Mouse (Mus musculus) midbrain, embryonic 12.5 days (tissue): ENCODE results near the gene Hoxd11. TPM values are rescaled to one million over a fixed set of nuclear protein-coding genes. Genes with fewer than 3 reads are reported as not detected.
A peak's percentile ranks its signal among the peaks of the same experiment; 100 is the strongest.

Experiments
- ATAC-seq: fragments of 200-750 bp; cut with Nextera tagmentation; 2 replicates; pipeline ENCODE4 v1.8.0; 2017; ENCODE audit warnings: low read depth, moderate TSS enrichment, moderate library complexity; ENCODE audit not compliant: low FRiP score
- H3K27ac ChIP-seq: fragments of 300-500 bp; sonication (generic); replicated peaks from 2 replicates; pipeline ENCODE4 v1.5.1; 2016; ENCODE audit warnings: mild to moderate bottlenecking
- H3K27me3 ChIP-seq: fragments of 300-500 bp; sonication (generic); 2 replicates; pipeline ENCODE4 v1.6.1; 2016; ENCODE audit warnings: mild to moderate bottlenecking
- H3K36me3 ChIP-seq: fragments of 300-500 bp; sonication (generic); 2 replicates; pipeline ENCODE4 v1.6.1; 2016
- H3K4me1 ChIP-seq: fragments of 300-500 bp; sonication (generic); 2 replicates; pipeline ENCODE4 v1.6.1; 2016
- H3K4me2 ChIP-seq: fragments of 300-500 bp; sonication (generic); replicated peaks from 2 replicates; pipeline ENCODE4 v1.6.1; 2016; ENCODE audit warnings: mild to moderate bottlenecking, moderate library complexity
- H3K4me3 ChIP-seq: fragments of 300-500 bp; sonication (generic); 2 replicates; pipeline ENCODE4 v1.5.1; 2016; ENCODE audit warnings: mild to moderate bottlenecking
- H3K9ac ChIP-seq: fragments of 300-500 bp; sonication (generic); replicated peaks from 2 replicates; pipeline ENCODE4 v1.6.1; 2016; ENCODE audit warnings: mild to moderate bottlenecking, moderate library complexity
- H3K9me3 ChIP-seq: fragments of 300-500 bp; sonication (generic); 2 replicates; pipeline ENCODE4 v1.6.1; 2016; ENCODE audit warnings: mild to moderate bottlenecking
- WGBS: fragments of 180-500 bp; shearing (Covaris S2); methylation state at CpG from one replicate; pipeline ENCODE4 v1.1.7; 2016; 5-methylcytosine and 5-hydroxymethylcytosine counted together
- polyA plus RNA-seq: library from polyadenylated mRNA; unstranded; fragments of >200 nt; fragmentation: Nextera tagmentation; extraction: Ambion mirVana; gene quantifications from 2 replicates; pipeline ENCODE4 v1.2.1, GENCODE M21; 2016

The Hoxd11 gene
- polyA plus RNA-seq, 1 experiment from 2014 or later: not detected

- H3K4me2 ChIP-seq: no peak overlapping the region
- peaks cover 14% of the 10 kb centered on the region for H3K4me1 ChIP-seq
- no peak for ATAC-seq
- H3K27me3 ChIP-seq: peaks cover 100% of the 10 kb centered on the region
- no peaks in the 10 kb centered on the region for H3K9me3 ChIP-seq
- H3K4me3 ChIP-seq: no peak overlapping the region
- no peak overlapping the region for H3K27ac ChIP-seq
- H3K36me3 ChIP-seq: no peaks in the 10 kb centered on the region
- H3K9ac ChIP-seq: no peak overlapping the region
- WGBS: 5% methylated on average over 7 of the region's 7 CpGs
Measured at GRCm38 (mm10) chr2:74695813-74696430, 16.6 kb downstream of the Hoxd11 start.

DNA sequence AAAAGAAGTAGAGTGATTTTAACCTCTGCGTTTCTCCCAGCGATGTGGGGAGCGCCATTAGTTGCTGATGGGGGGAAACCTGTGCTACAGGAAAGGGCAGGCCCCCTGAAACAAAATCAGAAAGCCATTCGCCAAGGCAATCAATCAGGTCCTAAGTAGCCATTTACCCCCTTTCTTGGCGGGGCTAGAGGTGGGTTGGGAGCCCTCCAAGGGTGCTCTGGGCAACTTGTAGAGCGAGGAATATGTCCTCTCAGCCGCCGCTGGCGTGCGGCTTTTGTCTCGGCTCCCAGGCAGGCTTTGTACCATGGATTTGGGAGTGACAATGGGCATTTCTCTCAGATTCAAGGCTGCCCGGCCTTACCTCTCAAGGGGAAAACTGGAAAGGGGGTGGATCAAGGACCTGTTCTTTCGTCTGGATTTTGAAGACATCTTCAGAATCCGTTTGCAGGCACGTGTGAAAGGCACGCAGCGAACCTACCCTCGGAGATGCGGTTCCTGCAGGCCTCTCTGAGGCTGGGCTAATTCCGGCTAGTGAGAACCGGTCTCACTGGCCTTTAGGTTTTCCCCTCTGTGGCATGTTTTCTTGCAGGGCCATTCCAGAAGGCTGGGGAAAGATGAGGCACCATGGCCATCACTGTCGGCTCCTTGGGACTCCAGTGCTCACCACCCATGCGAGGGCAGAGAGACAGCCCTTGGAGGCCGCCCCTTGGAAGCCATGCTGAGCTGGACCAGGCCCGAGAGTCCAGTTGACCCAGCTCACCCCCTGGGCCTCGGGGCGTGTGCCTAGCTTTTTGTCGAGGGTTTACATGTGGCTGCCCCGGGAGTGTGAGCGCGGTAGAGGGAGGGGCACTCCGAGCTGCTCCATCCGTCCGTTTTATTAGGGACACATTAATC is 17.3 kb downstream of the Hoxd11 start:
- no peak overlapping the region for H3K4me2 ChIP-seq
- ATAC-seq: no peak
- H3K27ac ChIP-seq: no peak overlapping the region
- H3K36me3 ChIP-seq: no peaks in the 10 kb centered on the region
- H3K4me3 ChIP-seq: no peak overlapping the region
- no peak overlapping the region for H3K9ac ChIP-seq
- no peaks in the 10 kb centered on the region for H3K9me3 ChIP-seq
- peaks cover 14% of the 10 kb centered on the region for H3K4me1 ChIP-seq
- under 1% methylated on average over 34 of the region's 34 CpGs for WGBS
- peaks cover 99% of the 10 kb centered on the region for H3K27me3 ChIP-seq

DNA sequence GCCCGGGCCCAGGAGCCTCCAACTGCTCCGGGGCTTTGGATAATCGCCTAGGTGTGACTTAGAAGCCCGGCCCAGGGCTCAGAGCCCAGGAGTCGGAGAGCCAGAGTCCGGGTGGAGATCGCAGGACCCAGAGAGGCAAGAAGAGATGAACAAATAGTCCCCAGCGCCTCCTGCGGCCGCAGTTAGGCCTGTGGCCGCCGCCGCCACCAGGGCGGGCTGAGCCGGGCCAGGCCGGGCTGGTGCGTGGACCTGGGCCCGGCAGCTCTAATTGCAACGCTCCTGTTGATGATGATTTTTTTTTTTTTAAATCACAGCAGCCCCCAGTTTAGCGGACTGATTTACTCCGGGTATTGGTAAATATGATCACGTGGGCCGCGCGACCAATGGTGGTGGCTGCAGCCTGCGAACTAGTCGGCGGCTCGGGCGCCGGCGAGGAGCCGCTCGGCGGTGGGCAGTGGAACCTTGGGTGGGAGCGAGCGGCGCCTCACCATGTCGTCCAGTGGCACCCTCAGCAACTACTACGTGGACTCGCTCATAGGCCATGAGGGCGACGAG is 18.3 kb downstream of the Hoxd11 start, which contains the start of gene Hoxd9:
Hoxd9 (plus strand) TSS at position 161 of the 555 bp plus-strand sequence.
- H3K9ac ChIP-seq: no peak within 1 kb of the TSS
- no peak within 1 kb of the TSS for H3K27ac ChIP-seq
- H3K27me3 ChIP-seq: peaks cover 95% of the 10 kb centered on the region
- H3K4me3 ChIP-seq: peak within 1 kb of the TSS; percentile 35
- peaks cover 14% of the 10 kb centered on the region for H3K4me1 ChIP-seq
- H3K4me2 ChIP-seq: peak within 1 kb of the TSS; percentile 53
- peak; percentile 78 for ATAC-seq
- WGBS: under 1% methylated on average over 43 of the region's 43 CpGs
- H3K36me3 ChIP-seq: no peaks in the 10 kb centered on the region
- no peaks in the 10 kb centered on the region for H3K9me3 ChIP-seq

DNA sequence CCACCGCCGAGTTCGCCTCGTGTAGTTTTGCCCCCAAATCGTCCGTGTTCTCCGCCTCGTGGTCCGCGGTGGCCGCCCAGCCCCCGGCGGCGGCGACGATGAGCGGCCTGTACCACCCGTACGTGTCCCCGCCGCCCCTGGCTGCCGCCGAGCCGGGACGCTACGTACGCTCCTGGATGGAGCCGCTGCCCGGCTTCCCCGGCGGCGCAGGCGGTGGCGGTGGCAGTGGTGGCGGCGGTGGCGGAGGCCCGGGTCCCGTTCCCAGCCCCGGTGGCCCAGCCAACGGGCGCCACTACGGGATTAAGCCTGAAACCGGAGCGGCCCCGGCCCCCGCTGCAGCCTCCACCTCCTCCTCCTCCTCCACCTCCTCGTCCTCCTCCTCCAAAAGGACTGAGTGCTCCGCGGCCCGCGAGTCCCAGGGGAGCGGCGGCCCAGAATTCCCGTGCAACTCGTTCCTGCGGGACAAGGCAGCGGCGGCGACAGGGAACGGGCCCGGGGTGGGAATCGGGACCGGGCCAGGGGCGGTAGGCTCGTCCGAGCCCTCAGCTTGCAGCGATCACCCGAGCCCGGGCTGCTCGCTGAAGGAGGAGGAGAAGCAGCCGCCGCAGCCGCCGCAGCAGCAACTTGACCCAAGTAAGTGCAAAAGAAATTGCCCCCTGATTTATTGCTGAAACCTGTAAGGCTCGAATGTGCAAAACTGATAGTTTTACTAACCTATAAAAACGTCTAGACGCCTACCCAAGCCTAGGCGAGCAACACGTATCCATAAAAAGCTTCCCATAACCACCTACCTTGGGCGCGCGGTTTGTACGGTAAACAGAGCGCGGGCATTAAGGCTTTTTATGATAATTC is 19.1 kb downstream of the Hoxd11 start:
- no peak overlapping the region for H3K27ac ChIP-seq
- ATAC-seq: peak; percentile 41; the same call in 1 of the 2 replicates
- H3K36me3 ChIP-seq: no peaks in the 10 kb centered on the region
- H3K4me1 ChIP-seq: peaks cover 14% of the 10 kb centered on the region
- no peaks in the 10 kb centered on the region for H3K9me3 ChIP-seq
- H3K4me3 ChIP-seq: peak overlapping the region; percentile 35
- WGBS: under 1% methylated on average over 85 of the region's 86 CpGs
- H3K4me2 ChIP-seq: peak overlapping the region; percentile 53
- peaks cover 93% of the 10 kb centered on the region for H3K27me3 ChIP-seq
- no peak overlapping the region for H3K9ac ChIP-seq

DNA sequence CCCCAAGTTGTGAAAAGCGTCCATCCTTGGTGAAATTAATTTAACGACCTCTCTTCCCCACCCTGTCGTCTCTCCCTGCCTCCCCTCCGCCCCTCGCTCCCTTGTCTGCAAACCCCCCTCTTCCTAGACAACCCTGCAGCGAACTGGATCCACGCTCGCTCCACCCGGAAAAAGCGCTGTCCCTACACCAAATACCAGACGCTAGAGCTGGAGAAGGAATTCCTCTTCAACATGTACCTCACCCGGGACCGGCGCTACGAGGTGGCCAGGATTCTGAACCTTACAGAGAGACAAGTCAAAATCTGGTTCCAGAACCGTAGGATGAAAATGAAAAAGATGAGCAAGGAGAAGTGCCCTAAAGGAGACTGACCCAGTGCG is 19.7 kb downstream of the Hoxd11 start:
- Histone ChIP-seq H3K4me1 (peaks cover 14% of the 10 kb centered on the region), H3K36me3 (no peaks in the 10 kb centered on the region), H3K27me3 (peaks cover 93% of the 10 kb centered on the region), H3K4me3 (no peak overlapping the region), H3K9ac (no peak overlapping the region), H3K4me2 (no peak overlapping the region), H3K27ac (no peak overlapping the region), H3K9me3 (no peaks in the 10 kb centered on the region)
- ATAC-seq: no peak
- WGBS: under 1% methylated on average over 17 of the region's 17 CpGs

DNA sequence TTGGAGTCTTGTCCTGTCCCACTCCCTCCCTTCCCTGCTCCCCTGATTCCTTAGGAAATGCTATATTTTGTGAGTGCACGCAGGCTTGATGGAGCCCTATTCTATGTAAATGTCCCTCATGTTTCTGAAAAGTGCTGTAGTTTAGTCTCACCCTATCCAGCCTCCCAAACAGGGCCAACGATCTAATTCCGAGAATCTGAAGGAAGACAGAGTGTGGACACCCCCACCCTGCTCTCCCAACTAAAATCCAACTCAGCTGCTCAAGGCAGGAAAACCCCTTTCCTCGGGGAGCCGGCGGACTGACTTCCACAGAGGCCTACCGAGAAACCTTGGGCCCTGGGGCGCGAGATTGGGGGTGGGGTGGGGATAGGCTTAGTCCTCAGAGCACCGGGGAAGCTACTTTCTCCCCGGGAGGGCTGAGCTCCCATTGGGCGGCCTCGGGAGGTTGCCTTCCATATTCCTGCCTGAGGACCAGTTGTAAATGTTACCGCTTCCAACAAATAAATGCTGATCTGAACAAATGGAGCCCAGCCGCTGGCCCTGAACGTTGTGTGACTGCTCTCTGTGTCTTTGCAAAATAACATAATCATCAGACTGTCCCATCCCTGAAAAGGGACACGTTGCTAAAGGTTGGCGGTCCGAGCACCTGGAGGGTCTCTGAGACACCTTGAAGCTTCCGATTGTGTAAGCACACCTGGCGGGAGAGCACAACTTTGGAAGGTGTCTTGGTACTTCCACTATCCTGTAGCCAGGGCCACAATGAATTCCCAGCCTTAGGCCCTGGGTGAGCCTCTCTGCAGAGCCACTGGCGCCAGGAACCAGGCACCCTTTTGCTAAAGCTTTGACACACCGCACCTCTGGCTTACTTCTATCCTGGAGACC is 20.5 kb downstream of the Hoxd11 start:
- ATAC-seq: no peak
- Histone ChIP-seq H3K9ac (no peak overlapping the region), H3K4me1 (peaks cover 18% of the 10 kb centered on the region), H3K27me3 (peaks cover 93% of the 10 kb centered on the region), H3K27ac (no peak overlapping the region), H3K4me2 (no peak overlapping the region), H3K36me3 (no peaks in the 10 kb centered on the region), H3K4me3 (no peak overlapping the region), H3K9me3 (no peaks in the 10 kb centered on the region)
- WGBS: 2% methylated on average over 23 of the region's 23 CpGs

DNA sequence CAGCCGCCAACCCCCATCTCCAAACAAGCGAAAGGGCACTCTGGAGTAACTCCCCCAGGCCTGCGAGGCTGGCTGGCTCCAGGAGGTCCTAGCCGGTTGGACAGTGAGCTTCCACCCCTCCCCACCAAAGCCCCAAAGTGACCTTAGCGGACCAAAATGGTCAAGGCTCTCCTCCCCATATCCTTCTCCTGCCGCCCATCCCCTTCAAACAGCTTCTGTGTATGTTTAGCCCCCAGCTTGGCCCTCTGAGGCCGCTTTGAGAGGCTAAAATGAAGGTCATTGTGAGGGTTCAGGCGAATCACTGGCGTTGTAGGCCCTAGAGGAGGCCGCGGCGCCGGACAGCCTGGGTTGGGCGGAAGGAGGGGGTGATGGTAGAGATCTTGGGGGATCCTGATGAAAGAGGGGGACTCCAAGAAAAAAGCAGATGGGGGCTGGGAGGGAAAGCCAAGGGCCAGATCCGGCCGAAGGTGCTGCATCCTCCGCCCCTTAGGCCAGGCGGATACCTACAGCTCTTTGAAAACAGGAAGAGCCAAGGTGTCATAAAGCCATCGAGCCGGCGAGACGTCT is 21.3 kb downstream of the Hoxd11 start:
- Histone ChIP-seq H3K36me3 (no peaks in the 10 kb centered on the region), H3K9ac (no peak overlapping the region), H3K4me1 (peaks cover 25% of the 10 kb centered on the region), H3K27me3 (peaks cover 93% of the 10 kb centered on the region), H3K4me2 (no peak overlapping the region), H3K9me3 (no peaks in the 10 kb centered on the region), H3K4me3 (no peak overlapping the region), H3K27ac (no peak overlapping the region)
- ATAC-seq: no peak
- under 1% methylated on average over 22 of the region's 22 CpGs for WGBS

DNA sequence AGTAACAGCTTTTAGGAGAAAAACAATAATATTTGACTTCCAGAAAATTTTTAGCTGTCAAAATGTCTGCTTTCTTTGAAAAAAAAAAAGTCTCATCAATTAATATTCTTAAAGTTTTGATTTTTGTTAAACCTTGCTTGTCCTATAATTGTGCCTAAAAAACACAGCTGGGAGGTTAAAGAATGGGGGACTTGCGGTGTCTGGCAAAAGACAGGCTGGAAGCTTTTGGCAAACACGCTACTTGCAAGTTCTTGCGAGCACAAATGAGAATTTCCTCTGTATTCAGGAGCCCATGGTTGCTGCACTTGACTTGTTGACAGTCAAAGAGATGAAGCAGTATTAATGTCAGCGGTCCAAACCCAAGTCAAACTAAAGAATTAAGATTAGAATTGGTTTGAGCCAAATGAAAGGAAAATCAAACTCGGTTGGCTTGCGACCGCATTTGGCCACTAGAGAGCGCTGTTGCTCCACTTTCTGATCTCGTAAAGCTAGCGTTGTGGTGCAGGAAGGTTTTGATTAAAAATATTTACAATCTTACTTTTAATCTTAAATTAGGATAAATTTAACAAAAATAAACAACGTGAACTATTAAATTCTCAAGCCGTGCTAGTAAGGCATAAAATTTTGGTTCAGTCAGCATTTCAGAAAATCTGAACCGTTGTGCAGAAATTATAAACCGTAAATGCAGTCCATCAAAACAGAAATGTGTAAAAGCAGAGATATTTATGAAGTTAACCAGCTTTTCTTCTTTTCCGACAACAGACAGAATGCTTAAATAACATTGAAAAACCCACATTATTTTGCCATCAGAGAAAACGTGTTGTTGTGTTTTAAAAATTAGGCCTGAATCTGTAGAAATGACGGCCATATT is 22.8 kb downstream of the Hoxd11 start:
- Histone ChIP-seq H3K9me3 (no peaks in the 10 kb centered on the region), H3K4me2 (no peak overlapping the region), H3K4me1 (peaks cover 26% of the 10 kb centered on the region), H3K4me3 (no peak overlapping the region), H3K36me3 (no peaks in the 10 kb centered on the region), H3K27ac (no peak overlapping the region), H3K27me3 (peaks cover 92% of the 10 kb centered on the region), H3K9ac (no peak overlapping the region)
- 12% methylated on average over 17 of the region's 17 CpGs for WGBS
- no peak for ATAC-seq

DNA sequence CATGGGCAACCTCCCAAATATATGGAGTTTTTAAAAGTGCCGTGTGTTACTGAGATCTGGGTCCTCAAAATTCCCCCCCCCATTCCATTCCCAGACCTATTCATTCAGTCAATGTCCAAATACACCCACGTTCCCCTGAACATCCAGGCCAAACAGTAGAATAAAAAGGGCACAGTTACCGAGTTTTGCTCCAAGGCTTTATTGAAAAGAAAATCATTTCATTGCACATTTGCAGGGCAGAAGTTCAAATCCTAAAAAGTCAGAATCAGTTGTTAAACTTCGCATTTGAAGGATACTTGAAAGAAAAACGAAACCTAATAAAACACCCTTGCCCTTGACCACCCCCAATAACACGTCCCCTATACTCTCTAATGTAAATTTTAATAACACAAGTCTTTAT is 23.5 kb downstream of the Hoxd11 start:
- Histone ChIP-seq H3K27ac (no peak overlapping the region), H3K9ac (no peak overlapping the region), H3K4me1 (peaks cover 21% of the 10 kb centered on the region), H3K36me3 (no peaks in the 10 kb centered on the region), H3K4me3 (no peak overlapping the region), H3K4me2 (no peak overlapping the region), H3K27me3 (peaks cover 92% of the 10 kb centered on the region), H3K9me3 (no peaks in the 10 kb centered on the region)
- ATAC-seq: no peak
- WGBS: 14% methylated on average over 6 of the region's 6 CpGs

GRCm38 (mm10) chr2:74703317-74703716 is 24.0 kb downstream of the Hoxd11 start:
- H3K36me3 ChIP-seq: no peaks in the 10 kb centered on the region
- no peak for ATAC-seq
- H3K9me3 ChIP-seq: no peaks in the 10 kb centered on the region
- peaks cover 92% of the 10 kb centered on the region for H3K27me3 ChIP-seq
- no peak overlapping the region for H3K27ac ChIP-seq
- no peak overlapping the region for H3K4me3 ChIP-seq
- 3% methylated on average over 10 of the region's 10 CpGs for WGBS
- H3K9ac ChIP-seq: no peak overlapping the region
- H3K4me1 ChIP-seq: peaks cover 16% of the 10 kb centered on the region
- H3K4me2 ChIP-seq: no peak overlapping the region
